Mouse (Mus musculus): ENCODE data around the gene Poc1b. TPM values are rescaled to one million over a fixed set of nuclear protein-coding genes. Genes with fewer than 3 reads are reported as not detected.

Gene Poc1b
- polyA plus RNA-seq, 1 experiment, result 2.0 TPM

DNA sequence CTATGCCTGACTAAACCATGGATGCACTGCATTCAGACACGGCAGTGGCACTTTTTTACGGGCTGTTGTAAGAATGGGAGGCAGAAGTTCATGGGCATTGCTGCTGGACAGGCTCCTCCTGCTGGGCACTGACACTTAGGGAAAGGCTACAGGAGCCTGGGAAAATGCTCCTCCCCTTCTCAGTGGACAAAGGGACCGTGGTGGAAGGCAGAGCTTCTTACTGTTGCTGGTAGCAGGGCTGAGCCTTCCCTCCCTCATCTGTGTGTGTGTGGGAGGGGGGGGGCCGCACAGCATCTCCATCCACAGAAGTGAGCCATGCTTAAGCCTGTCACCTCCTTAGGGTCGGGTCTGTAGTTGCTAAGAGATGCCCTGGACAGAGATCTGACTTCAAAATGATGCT lies 24.5 kb downstream of the Poc1b start:
- WGBS, result 35% methylated on average over 5 of the region's 5 CpGs
- peaks cover 18% of the 10 kb centered on the region for H3K4me1 ChIP-seq (ENCODE audit: control insufficient read depth, insufficient read depth, low read length)

GRCm38 (mm10) chr10:99132189-99132588 lies 25.4 kb downstream of the Poc1b start:
- no peak for TF ChIP-seq POLR2A (IDR thresholded peaks at IDR 0.05; ENCODE audit: borderline replicate concordance, control insufficient read depth, low read depth, low read length)
- no peak for TF ChIP-seq CTCF (IDR thresholded peaks at IDR 0.05; ENCODE audit: control insufficient read depth, insufficient read depth, low read length)
- Histone ChIP-seq H3K27ac (ENCODE audit: control insufficient read depth, insufficient read depth, low read depth, low read length, poor library complexity) (peak overlapping the region; percentile 59; the same call in 1 of the 2 replicates), H3K4me1 (ENCODE audit: control insufficient read depth, insufficient read depth, low read length) (peaks cover 14% of the 10 kb centered on the region), H3K4me3 (replicated peaks; ENCODE audit: control insufficient read depth, low read depth, low read length) (peak overlapping the region; percentile 14)
- WGBS, result 29% methylated on average over 6 of the region's 6 CpGs

More for the DNA sequence above, 24.5 kb downstream of the Poc1b start:
- H3K27ac ChIP-seq (ENCODE audit: control insufficient read depth, insufficient read depth, low read depth, low read length, poor library complexity), result peak overlapping the region; percentile 8; the same call in 1 of the 2 replicates
- H3K4me3 ChIP-seq (replicated peaks; ENCODE audit: control insufficient read depth, low read depth, low read length), result no peak overlapping the region
- TF ChIP-seq CTCF (IDR thresholded peaks at IDR 0.05; ENCODE audit: control insufficient read depth, insufficient read depth, low read length) (no peak), POLR2A (IDR thresholded peaks at IDR 0.05; ENCODE audit: borderline replicate concordance, control insufficient read depth, low read depth, low read length) (no peak)

GRCm38 (mm10) chr10:99132595-99133272 lies 25.9 kb downstream of the Poc1b start:
- peaks cover 14% of the 10 kb centered on the region for H3K4me1 ChIP-seq (ENCODE audit: control insufficient read depth, insufficient read depth, low read length)
- no peak overlapping the region for H3K4me3 ChIP-seq (replicated peaks; ENCODE audit: control insufficient read depth, low read depth, low read length)
- TF ChIP-seq POLR2A (IDR thresholded peaks at IDR 0.05; ENCODE audit: borderline replicate concordance, control insufficient read depth, low read depth, low read length) (no peak), CTCF (IDR thresholded peaks at IDR 0.05; ENCODE audit: control insufficient read depth, insufficient read depth, low read length) (no peak)
- peak overlapping the region; percentile 40 for H3K27ac ChIP-seq (ENCODE audit: control insufficient read depth, insufficient read depth, low read depth, low read length, poor library complexity)
- 70% methylated on average over 11 of the region's 11 CpGs for WGBS

DNA sequence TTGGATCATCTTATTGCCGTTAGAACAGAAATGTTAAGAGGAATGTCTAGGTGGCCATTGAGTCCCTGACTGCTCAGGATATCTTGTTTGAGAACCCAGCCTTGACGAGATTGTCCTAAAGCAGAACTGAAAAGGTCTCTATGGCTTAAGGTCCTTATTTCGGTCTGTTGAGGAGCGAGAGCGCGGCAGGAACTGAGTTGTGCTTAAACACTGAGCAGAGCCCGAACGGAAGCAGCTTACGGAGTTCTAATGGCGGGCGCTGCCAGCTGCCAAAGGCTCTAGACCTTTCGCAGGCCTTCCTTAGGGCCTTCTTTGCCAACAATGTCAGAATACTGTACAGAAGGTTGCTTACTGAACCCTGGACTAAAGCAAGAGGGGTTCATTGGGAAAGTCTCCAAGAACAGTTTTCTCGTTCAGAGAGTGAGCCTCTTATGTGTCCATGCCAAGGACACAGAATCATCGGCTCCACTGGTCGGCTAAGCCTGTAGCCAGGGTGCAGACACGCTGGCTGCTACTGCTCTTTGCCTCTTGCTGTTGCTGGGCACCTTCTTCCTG lies 26.6 kb downstream of the Poc1b start:
- WGBS, result 79% methylated on average over 16 of the region's 16 CpGs
- Histone ChIP-seq H3K4me1 (ENCODE audit: control insufficient read depth, insufficient read depth, low read length) (peaks cover 11% of the 10 kb centered on the region; the same call in 1 of the 2 replicates), H3K4me3 (replicated peaks; ENCODE audit: control insufficient read depth, low read depth, low read length) (no peak overlapping the region), H3K27ac (ENCODE audit: control insufficient read depth, insufficient read depth, low read depth, low read length, poor library complexity) (no peak overlapping the region)
- TF ChIP-seq CTCF (IDR thresholded peaks at IDR 0.05; ENCODE audit: control insufficient read depth, insufficient read depth, low read length) (no peak), POLR2A (IDR thresholded peaks at IDR 0.05; ENCODE audit: borderline replicate concordance, control insufficient read depth, low read depth, low read length) (no peak)

- 70% methylated on average over 5 of the region's 5 CpGs for WGBS
- peaks cover 3% of the 10 kb centered on the region; the same call in 1 of the 2 replicates for H3K4me1 ChIP-seq (ENCODE audit: control insufficient read depth, insufficient read depth, low read length)
- H3K4me3 ChIP-seq (replicated peaks; ENCODE audit: control insufficient read depth, low read depth, low read length), result no peak overlapping the region
- H3K27ac ChIP-seq (ENCODE audit: control insufficient read depth, insufficient read depth, low read depth, low read length, poor library complexity), result no peak overlapping the region
- TF ChIP-seq CTCF (IDR thresholded peaks at IDR 0.05; ENCODE audit: control insufficient read depth, insufficient read depth, low read length), result no peak
- no peak for TF ChIP-seq POLR2A (IDR thresholded peaks at IDR 0.05; ENCODE audit: borderline replicate concordance, control insufficient read depth, low read depth, low read length)
Observed at GRCm38 (mm10) chr10:99136337-99136736, 29.5 kb downstream of the Poc1b start.

- TF ChIP-seq POLR2A (IDR thresholded peaks at IDR 0.05; ENCODE audit: borderline replicate concordance, control insufficient read depth, low read depth, low read length) (no peak), CTCF (IDR thresholded peaks at IDR 0.05; ENCODE audit: control insufficient read depth, insufficient read depth, low read length) (no peak)
- 70% methylated on average over 8 of the region's 8 CpGs for WGBS
- H3K4me1 ChIP-seq (ENCODE audit: control insufficient read depth, insufficient read depth, low read length), result no peaks in the 10 kb centered on the region
- H3K4me3 ChIP-seq (replicated peaks; ENCODE audit: control insufficient read depth, low read depth, low read length), result no peak overlapping the region
- no peak overlapping the region for H3K27ac ChIP-seq (ENCODE audit: control insufficient read depth, insufficient read depth, low read depth, low read length, poor library complexity)
Observed at GRCm38 (mm10) chr10:99145611-99146010, 38.8 kb downstream of the Poc1b start.

DNA sequence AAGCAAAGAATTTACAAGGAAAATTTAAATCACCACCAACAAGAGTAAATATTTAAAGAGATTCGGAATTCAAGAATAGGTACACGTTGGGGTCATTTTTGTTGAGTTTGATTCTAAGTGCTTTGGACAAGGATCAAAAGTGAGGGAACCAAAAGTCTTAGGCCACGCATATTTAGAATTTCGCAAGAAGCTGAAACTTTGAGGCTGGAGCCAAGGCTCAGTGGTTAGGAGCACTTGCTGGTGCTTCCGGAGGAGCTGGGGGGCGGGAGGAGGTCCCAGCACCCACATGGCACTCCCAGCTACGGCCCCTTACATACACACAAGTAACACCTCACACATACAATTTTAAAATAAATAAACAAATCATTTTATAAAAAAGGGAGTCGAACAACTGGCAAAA lies 39.8 kb downstream of the Poc1b start:
- H3K27ac ChIP-seq (ENCODE audit: control insufficient read depth, insufficient read depth, low read depth, low read length, poor library complexity), result no peak overlapping the region
- 54% methylated on average over 8 of the region's 8 CpGs for WGBS
- H3K4me3 ChIP-seq (replicated peaks; ENCODE audit: control insufficient read depth, low read depth, low read length), result no peak overlapping the region
- TF ChIP-seq POLR2A (IDR thresholded peaks at IDR 0.05; ENCODE audit: borderline replicate concordance, control insufficient read depth, low read depth, low read length) (no peak), CTCF (IDR thresholded peaks at IDR 0.05; ENCODE audit: control insufficient read depth, insufficient read depth, low read length) (no peak)
- no peaks in the 10 kb centered on the region for H3K4me1 ChIP-seq (ENCODE audit: control insufficient read depth, insufficient read depth, low read length)

DNA sequence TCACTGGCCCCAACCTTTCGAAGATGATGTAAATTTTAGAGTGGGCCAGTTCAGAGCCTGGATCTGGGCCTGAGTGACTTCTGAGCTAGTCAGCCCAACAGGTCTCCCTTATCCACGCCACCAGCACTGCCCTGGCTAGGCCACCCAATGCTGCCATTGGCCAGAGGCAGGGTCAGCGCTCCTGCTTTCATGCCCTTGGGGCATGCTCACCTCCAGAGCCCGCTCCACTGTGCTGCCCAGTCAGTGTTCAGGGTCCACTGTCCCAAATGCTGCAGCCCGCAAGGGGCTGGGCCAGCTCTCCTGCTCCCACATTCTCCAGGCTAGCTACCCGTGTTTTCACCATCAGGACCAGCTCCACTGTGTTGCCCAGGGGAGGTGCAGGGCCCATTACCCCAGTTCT lies 43.2 kb downstream of the Poc1b start:
- Histone ChIP-seq H3K4me3 (replicated peaks; ENCODE audit: control insufficient read depth, low read depth, low read length) (no peak overlapping the region), H3K4me1 (ENCODE audit: control insufficient read depth, insufficient read depth, low read length) (no peaks in the 10 kb centered on the region), H3K27ac (ENCODE audit: control insufficient read depth, insufficient read depth, low read depth, low read length, poor library complexity) (no peak overlapping the region)
- no peak for TF ChIP-seq CTCF (IDR thresholded peaks at IDR 0.05; ENCODE audit: control insufficient read depth, insufficient read depth, low read length)
- TF ChIP-seq POLR2A (IDR thresholded peaks at IDR 0.05; ENCODE audit: borderline replicate concordance, control insufficient read depth, low read depth, low read length), result no peak
- WGBS, result 88% methylated on average over 6 of the region's 6 CpGs

Measured in bone marrow, adult 2 months (tissue).